Mouse (Mus musculus): ENCODE results near the gene Ctf1.

Ctf1 gene

GRCm38 (mm10) chr7:127744366-127745045, 32.0 kb downstream of the Ctf1 start, which contains the start of gene Fbxl19:
Fbxl19 (plus strand) TSS chr7:127744543.
- DNase-seq = peak; percentile 84 to 92

DNA sequence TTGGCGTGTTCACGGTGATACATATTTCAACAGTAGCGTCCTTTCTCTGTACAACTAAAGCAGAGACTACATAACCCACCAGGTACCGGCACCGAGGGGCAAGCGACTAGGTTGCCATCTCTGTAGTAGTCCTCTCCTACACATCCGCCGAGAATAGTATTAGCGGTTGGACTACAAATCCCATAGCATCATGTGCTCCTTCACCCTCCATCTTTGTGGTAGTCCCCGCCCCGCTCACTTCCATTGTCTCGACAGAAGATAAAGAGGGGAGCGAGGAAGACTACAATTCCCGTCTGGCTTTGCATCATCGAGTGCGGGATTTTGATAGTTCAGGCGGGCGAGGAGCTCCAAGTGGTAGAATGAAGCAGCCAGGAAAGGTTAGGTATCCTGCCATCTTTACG, 32.7 kb downstream of the Ctf1 start:
- peak; percentile 94 to 97 for DNase-seq

GRCm38 (mm10) chr7:127745652-127746493, 33.3 kb downstream of the Ctf1 start:
- peak; percentile 97 to 99 for DNase-seq

GRCm38 (mm10) chr7:127746494-127747491, 34.3 kb downstream of the Ctf1 start:
- DNase-seq = peak in 1 of 2 experiments; percentile 30

- DNase-seq = no peak
Observed at GRCm38 (mm10) chr7:127747559-127748234, 35.2 kb downstream of the Ctf1 start.

DNA sequence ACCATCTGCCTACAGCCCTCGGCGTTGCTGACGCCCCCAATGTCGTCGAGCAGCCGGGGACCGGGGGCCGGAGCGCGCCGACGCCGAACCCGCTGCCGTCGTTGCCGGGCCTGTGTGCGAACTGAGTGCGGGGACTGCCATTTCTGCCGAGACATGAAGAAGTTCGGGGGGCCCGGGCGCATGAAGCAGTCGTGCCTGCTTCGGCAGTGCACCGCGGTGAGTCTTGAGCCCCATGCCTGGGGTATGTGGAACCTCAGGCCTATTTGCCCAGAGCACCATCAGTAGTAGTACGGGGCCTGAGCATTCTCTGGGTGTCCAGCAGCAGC, 35.7 kb downstream of the Ctf1 start:
- DNase-seq = no peak

GRCm38 (mm10) chr7:127750131-127751127, 37.9 kb downstream of the Ctf1 start:
- peak in 1 of 2 experiments; percentile 39 for DNase-seq

DNA sequence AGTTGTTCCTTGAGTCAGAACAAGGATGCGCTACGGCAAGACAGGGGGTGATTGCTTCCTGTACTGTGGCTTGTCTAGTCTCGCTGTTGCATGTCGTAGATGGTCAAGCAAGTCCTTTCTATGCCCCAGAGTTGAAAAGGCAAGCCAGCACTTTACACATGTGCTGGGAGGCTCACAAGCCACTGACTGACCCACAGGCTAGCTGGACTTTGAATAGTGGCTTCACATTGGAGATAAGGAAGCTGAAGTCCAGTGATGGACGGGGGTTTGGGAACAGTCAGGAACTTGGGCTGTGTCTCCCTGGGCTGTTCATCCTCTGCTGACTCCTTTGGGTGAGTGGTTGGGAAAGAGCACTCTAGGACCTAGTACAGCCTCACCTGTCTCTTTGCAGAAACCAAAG, 39.1 kb downstream of the Ctf1 start:
- no peak for DNase-seq

- no peak for DNase-seq
Observed at GRCm38 (mm10) chr7:127752069-127752468, 39.5 kb downstream of the Ctf1 start.

GRCm38 (mm10) chr7:127753158-127753557, 40.6 kb downstream of the Ctf1 start:
- no peak for DNase-seq

DNA sequence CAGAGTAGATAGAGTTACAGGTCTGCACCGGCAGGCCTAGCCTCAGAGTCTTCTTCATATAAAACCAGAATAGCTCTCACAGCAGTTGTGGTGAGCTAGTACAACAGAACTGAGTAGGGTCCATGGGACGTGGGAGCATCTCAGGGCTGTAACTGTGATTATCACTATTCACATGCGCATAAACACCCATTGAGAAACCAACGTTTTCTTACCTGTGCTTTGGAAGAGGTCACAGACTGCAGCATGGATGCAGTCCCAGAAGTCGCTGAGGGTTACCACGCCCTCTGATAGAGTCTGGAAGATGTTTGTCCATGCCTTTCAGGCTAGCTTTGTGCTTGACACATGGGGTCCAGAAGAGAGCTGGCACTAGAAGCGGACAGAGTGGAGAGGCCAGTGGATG, 41.2 kb downstream of the Ctf1 start:
- no peak for DNase-seq

DNA sequence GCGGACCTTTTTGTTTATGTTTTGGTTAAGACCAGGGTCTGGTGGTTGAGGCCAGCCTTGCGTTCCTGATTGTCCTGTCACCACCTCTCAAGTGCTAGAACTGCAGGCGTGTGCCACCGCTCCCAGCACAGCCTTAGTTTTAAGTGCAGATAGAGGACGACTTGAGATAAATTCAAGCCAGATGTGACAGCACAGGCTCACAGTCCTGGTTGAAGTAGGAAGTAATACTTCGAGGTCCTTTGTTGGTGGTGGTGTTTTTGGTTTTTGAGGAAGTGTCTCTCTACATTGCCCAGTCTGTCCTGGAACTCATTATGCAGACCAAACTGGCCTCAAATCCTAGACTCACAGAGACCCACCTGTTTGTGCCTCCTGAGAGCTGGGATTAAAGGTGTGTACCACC, 47.2 kb downstream of the Ctf1 start:
- no peak for DNase-seq

- no peak for DNase-seq
Observed at GRCm38 (mm10) chr7:127760478-127760877, 47.9 kb downstream of the Ctf1 start.

DNA sequence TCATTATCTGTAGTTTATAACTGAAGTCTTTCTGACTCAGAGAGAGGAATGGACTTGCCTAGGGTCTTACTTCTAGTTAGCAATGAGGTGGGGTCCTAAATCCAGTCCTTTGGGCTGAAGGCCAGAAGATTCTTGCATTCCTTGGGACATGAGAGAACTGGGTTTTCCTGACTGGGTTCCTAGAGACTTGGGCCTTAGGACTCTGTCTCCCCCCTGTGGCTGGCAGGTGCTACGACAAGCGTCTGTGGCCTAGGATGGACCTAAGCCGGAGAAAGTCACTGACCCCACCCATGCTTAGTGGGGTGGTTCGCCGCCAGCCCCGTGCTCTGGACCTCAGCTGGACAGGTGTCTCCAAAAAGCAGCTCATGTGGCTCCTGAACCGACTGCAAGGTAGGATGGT, 48.5 kb downstream of the Ctf1 start:
- peak; percentile 65 to 85 for DNase-seq

- DNase-seq = no peak
Observed at GRCm38 (mm10) chr7:127763642-127764041, 51.1 kb downstream of the Ctf1 start.

- peak; percentile 58 for DNase-seq
Observed at GRCm38 (mm10) chr7:127765756-127766155, 53.2 kb downstream of the Ctf1 start.

- DNase-seq = no peak
Observed at GRCm38 (mm10) chr7:127766851-127767609, 54.5 kb downstream of the Ctf1 start.

Data from kidney, postnatal 36 days (tissue).